Mouse (Mus musculus) heart, adult 2 months (tissue): ENCODE results near the gene Dock1.

Experiments
- CTCF ChIP-seq: fragments of 200-600 bp; IDR thresholded peaks from 2 replicates; pipeline ENCODE4 v1.8.1; 2022; ENCODE audit warnings: antibody characterized with exemption, mild to moderate bottlenecking, moderate library complexity
- EP300 ChIP-seq: fragments of 200-500 bp; IDR thresholded peaks from 2 replicates; pipeline ENCODE4 v1.6.1; 2011; ENCODE audit warnings: low read depth, low read length, control low read depth; ENCODE audit not compliant: insufficient read depth
- POLR2A ChIP-seq: fragments of 200-500 bp; IDR thresholded peaks from 2 replicates; pipeline ENCODE4 v1.6.1; 2011; ENCODE audit warnings: mild to moderate bottlenecking, low read depth, low read length, control low read depth; ENCODE audit not compliant: insufficient read depth

DNA sequence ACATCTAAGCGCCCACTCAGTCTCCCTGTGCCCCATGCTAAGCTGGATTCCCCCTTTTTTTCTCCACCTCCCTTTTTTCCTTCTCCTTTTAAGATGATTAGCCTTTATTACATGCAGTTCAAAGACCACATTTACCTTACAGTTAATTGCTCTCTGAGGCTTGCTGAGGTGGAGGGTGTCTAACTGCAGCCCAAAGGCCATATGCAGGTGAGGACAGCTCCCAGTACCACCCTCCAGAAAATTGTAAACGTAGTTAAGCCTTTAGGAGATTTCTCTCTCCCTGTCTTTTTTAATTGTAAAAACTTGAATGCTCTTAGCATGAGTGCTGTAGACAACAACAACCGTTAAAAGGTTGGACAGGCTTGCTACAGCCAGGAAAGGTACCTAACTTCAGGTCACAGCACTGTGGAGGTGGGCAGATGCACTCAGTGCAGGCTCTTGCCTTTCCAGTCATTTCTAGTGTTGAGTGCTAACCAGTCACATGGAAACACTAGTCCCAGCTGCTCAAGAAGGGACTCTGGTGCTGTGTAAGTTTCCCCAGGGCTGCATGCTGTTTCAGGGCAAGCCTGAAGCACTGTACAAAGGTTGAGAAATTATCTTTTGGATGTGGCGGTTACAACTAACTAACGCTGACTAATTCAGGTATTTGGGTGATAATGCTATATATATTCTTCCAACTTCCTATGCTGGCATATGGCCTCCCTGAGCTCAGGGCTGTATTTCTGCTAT, 56.2 kb downstream of the Dock1 start:
- TF ChIP-seq CTCF, result no peak
- no peak for TF ChIP-seq POLR2A
- no peak for TF ChIP-seq EP300
